Mouse (Mus musculus) right cerebral cortex, postnatal 14 days (tissue): ENCODE data around the gene Ccdc63.

ENCODE experiments used
- DNase-seq: peaks from one replicate; pipeline ENCODE4 v3.0.0; 2022

Ccdc63 gene

DNA sequence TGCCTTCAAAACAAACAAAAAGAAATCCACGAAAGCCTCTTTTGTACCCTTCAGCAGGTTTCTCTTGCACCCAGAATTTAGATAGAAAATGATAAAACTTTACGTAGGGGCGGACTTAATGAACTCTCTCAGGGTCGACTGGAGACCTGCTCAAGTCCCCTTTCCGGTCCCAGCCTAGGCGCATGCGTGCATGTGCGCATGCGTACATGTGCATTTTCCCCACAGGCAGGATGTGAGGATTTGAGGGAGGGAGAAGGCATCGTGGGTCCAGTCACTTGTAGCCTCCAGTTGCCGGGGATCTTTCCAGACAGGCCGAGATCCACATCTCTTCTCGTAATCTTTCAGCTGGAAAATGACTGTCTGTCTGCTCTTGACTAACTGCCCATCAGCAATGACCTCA is 59.2 kb downstream of the Ccdc63 start:
- no peak for DNase-seq

- peak; percentile 95 for DNase-seq
Observed at GRCm38 (mm10) chr5:122080930-122081329, 59.7 kb downstream of the Ccdc63 start.

DNA sequence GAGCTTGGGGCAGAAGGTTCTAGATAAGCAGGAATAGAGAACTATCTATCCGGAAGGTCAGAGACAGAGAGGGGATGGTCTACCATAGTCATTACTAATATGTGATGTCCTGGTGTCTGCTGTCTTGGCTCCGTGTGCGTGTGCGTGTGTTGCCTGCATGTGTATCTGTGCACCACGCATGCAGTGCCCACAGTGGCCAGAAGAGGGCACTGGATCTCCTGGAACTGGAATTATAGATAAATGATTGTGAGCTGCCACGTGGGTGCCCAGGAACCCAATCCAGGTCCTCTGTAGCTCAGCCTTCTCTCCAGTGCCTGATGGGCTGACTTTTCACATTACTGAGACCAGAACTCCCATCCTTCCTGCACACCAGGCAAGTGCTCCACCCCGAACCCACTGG is 60.8 kb downstream of the Ccdc63 start:
- DNase-seq: no peak

DNA sequence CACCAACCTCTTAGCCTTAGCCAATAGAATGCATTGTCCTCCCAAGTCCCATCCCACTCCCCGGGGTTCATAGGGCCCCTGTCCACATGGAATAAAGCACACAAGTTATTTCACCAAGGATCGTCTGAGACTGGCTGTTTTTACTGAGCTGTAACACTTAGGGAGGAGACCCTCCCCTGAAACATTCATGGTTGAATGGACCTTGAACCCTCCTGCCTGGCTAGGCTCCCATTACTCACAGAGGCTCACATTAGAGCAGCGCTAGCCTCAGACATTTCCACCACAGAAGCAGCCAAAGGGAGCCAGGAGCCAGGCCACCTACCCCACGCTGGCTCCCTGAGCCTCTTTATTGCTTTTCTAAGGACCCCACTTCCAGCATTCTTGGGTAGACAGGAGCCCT is 63.4 kb downstream of the Ccdc63 start:
- no peak for DNase-seq

GRCm38 (mm10) chr5:122075736-122076135 is 64.9 kb downstream of the Ccdc63 start:
- no peak for DNase-seq

DNA sequence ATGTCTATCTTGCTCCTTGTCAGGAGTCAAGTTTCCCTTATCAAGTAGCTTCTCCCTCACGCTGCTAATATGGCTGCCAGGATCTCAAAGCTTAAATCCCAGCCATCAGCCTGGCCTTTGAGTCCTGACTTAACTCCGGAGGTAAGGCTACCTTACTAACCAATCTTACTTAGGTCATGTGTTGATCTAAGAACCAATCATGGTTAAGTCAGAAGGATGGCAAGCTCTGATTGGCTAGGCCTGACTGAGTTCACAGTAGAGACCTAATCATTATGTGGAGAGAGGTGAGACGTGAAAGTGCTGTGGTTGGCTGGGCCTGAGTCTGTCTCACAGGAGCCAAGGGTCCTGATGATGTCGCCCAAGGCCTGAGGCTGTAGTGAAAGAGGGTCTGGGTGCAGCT is 68.6 kb downstream of the Ccdc63 start:
- DNase-seq: no peak

- no peak for DNase-seq
Observed at GRCm38 (mm10) chr5:122070963-122071800, 69.4 kb downstream of the Ccdc63 start.

DNA sequence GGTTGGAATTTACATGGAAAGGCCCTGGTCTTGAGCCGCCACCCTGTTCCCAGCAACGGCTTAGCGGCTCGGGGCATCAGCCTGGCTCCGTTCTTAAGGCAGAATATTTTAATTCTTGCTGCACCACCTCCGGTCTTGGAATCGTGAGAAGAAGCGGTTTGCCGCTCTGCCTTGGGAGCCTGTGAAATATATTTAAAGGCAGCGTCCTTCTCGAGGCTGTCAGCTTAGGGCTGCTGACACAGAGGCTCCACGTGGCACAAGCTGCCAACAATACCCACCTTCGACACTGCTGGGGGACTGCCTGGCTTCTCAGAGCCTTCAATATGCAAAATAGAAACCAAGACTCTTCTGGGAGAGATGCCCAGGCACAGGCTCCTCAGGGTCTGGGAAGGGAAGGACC is 72.1 kb downstream of the Ccdc63 start:
- no peak for DNase-seq

DNA sequence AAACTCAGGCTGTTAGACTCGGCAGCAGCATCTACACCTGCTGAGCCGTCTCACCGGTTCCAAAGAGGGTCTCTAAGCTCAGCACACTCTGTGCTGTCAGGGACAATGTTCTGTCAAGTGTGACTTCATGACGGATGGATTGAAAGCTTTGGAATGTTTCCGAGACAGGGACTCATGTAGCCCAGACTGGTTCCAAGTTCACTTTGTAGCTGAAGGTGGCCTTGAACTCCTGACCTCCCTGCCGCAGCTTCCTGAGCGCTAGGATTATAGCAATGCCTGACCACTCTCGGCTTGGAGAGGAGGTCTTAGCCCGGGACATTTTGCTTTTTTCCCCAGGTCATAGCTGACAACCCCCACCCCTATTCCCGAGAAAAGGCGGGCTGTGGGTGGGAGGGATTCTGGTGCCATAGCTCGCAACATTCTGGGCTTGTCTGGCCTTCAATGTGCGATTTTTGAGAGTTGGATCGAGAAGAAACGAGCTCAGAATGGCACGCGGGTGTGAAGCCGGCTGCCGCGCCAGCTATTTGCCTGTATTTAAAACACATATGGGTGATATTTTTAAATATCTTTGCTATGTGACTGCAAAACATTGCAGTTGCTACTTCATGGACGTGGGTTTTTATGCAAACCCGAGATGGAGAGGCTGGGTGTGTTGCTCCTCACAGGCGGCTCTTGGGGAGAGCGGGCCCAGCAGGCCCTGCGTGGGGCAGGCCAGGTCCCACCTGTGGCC is 77.3 kb downstream of the Ccdc63 start:
- DNase-seq: peak; percentile 67

- no peak for DNase-seq
Observed at GRCm38 (mm10) chr5:122062479-122062878, 78.1 kb downstream of the Ccdc63 start.

DNA sequence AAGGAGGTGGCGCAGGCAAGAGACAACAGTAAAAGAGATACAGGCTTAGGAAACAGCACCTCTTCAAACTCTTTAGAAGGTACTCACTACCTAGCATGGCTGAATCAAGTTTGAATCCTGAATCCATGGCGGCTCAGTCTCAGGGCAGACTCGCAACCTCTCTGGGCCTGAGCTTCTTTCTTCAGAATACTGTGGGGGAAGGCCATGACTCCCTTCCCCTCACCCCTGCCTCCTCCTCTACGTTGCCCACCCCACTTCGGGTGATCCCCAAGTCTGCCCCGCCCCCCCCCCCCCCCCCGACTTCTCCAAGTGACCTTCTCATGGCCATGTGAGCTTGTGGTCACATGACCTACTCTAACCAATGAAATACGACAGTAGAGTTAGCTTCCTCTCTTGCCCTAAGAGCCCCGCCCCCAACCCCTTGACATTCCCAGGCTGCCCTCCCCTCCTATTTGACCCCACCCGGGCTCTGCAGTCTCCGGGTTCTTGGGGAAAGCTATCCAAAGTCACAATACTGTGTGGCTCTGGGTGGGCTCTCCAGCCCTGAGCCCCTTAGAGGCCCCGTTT is 79.8 kb downstream of the Ccdc63 start:
- DNase-seq: no peak

DNA sequence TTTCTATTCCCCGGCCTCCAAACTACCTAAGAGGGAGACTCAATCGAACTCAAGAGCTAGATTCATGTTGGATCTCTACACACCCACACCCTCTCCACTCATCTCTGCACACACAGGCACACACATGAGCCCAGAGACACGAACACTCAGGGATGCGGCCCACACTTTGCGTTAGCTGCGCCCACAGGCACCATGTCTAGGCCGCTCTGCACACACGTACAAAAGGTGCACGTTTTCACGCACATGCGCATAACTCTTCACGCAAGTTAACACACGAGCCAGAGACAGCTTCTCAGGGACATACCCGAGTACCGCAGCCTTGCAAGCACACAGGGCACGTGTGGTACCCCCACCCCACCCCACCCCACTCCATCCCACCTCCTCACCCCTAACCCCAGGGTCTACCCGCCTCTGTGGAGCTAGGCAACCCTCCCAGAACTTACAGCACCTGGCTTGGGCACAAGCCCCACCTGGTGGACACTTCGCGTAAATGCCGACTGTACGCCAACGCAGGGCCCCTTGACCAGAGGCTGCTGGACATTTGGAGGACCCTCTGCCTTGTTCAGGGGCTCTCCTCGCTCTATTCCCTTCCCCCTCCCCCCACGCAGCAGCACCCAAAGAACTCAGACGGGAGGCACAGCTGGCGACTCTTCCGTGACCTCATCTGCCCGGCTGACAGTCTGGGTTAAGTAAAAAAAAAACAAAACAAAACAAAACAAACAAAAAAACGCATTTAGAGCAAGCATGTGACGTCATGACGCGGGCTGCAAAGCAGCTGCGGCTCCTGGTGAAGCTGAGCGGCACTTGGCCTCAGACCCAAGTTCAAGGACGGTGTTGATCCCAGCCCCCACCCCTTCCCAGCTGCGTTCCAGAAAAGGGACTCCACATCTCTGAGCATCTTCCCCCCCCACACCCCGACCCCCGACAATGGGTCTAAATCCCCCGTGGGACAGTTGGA is 81.3 kb downstream of the Ccdc63 start:
- DNase-seq: peak; percentile 54
